Mouse (Mus musculus): ENCODE data around the gene Prom1.

DNA sequence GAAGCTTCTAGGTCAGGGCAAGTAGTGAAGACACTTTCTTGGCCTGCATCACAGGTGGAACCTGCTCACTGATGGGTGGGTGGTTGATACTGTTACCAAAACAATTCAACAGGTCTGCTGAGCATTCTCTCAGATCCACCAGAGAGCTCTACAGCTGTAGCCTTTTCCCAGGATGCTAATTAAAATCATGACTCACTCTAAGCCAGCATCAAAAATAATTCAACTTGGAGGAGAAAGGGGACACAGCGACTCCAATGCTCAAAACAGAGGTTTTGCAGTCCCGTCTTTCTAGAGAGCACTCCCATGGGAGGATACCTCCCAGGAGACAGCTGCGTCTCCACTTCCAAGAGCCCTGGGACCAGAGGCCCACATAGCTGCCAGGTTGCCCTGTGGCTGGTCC lies 45.9 kb upstream of the Prom1 start:
- TF ChIP-seq CTCF (IDR thresholded peaks at IDR 0.05; ENCODE audit: extremely low read depth, insufficient read depth, low read length) (no peak), POLR2A (IDR thresholded peaks at IDR 0.05; ENCODE audit: extremely low read depth, insufficient read depth, low read length) (no peak)

Measured in cortical plate, adult 2 months (tissue).